Mouse (Mus musculus): Measurements from ENCODE around the gene Cdkn2d. TPM values are rescaled to one million over a fixed set of nuclear protein-coding genes. Genes with fewer than 3 reads are reported as not detected.
"Not testable (repeated sequence)": the region's sequence is repeated elsewhere in the genome, so short reads cannot be mapped to it uniquely, and the experiment has no call there.

Cdkn2d gene
- polyA plus RNA-seq, 1 experiment from 2014 or later, result 96.4 TPM

- H3K9me3 ChIP-seq (replicated peaks), result no peaks in the 10 kb centered on the region
- H3K27ac ChIP-seq, result no peak overlapping the region
- H3K36me3 ChIP-seq, result no peaks in the 10 kb centered on the region
- no peak overlapping the region for H3K4me3 ChIP-seq
- no peak overlapping the region for H3K4me2 ChIP-seq
- peaks cover 12% of the 10 kb centered on the region for H3K27me3 ChIP-seq
- H3K9ac ChIP-seq, result no peak overlapping the region
- H3K4me1 ChIP-seq (replicated peaks), result peaks cover 17% of the 10 kb centered on the region
- 72% methylated on average over 7 of the region's 7 CpGs for WGBS
- ATAC-seq (replicated peaks; ENCODE audit: insufficient number of reproducible peaks, insufficient read depth, low FRiP score, low read depth), result no peak
Measured at GRCm38 (mm10) chr9:21316696-21317095, 25.5 kb upstream of the Cdkn2d start.

DNA sequence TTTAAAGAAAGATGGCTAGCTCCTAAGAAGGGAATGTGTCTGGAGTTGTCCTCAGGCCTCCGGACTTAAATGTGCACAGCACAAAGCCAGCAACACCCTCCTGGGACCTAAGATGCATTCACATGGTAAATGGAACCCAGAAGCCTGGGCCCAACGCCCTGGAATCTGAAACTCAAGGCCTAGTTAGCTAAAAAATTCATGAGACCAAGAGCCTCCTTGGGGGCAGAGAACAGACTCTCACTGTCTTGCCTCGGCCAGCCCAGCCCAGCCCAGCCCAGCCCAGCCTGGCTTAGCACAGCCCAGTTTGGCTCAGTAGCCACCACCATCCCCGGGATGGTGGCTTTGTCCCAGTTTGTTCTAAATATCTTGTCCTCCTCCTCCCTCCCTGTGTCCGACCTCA, 24.2 kb upstream of the Cdkn2d start:
- no peak overlapping the region for H3K27ac ChIP-seq
- H3K4me2 ChIP-seq, result no peak overlapping the region
- no peak overlapping the region for H3K9ac ChIP-seq
- peaks cover 10% of the 10 kb centered on the region for H3K4me1 ChIP-seq (replicated peaks)
- WGBS, result 53% methylated on average over 5 of the region's 5 CpGs
- no peaks in the 10 kb centered on the region for H3K9me3 ChIP-seq (replicated peaks)
- no peak overlapping the region for H3K4me3 ChIP-seq
- no peaks in the 10 kb centered on the region for H3K36me3 ChIP-seq
- no peak for ATAC-seq (replicated peaks; ENCODE audit: insufficient number of reproducible peaks, insufficient read depth, low FRiP score, low read depth)
- H3K27me3 ChIP-seq, result peaks cover 17% of the 10 kb centered on the region

GRCm38 (mm10) chr9:21314367-21315140, 23.3 kb upstream of the Cdkn2d start:
- H3K27ac ChIP-seq, result no peak overlapping the region
- H3K9ac ChIP-seq, result no peak overlapping the region
- no peaks in the 10 kb centered on the region for H3K36me3 ChIP-seq
- WGBS, result 81% methylated on average over 9 of the region's 9 CpGs
- H3K4me1 ChIP-seq (replicated peaks), result peaks cover 6% of the 10 kb centered on the region
- H3K4me3 ChIP-seq, result no peak overlapping the region
- H3K9me3 ChIP-seq (replicated peaks), result no peaks in the 10 kb centered on the region
- no peak for ATAC-seq (replicated peaks; ENCODE audit: insufficient number of reproducible peaks, insufficient read depth, low FRiP score, low read depth)
- H3K27me3 ChIP-seq, result peaks cover 17% of the 10 kb centered on the region
- no peak overlapping the region for H3K4me2 ChIP-seq

DNA sequence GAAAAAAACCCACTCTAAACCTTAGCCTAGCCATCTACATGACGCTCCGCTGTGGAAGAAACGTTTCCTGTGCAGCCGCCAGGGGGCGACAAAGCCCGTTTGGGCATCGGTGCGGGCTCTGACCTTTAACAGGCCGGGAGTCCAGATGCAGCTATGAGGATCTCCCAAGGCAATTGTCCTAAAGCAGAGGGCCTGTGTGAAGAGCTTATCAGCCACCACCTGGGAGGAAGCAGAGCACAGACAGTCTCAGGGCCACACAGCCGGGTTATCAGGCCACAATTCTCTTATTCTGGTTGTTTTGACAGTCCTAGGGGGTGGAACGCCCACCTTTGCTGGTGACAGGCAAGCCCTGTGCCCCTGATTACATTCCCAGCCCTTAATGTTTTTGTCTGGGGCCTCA, 22.2 kb upstream of the Cdkn2d start:
- no peak overlapping the region for H3K4me2 ChIP-seq
- no peaks in the 10 kb centered on the region for H3K36me3 ChIP-seq
- H3K9me3 ChIP-seq (replicated peaks), result no peaks in the 10 kb centered on the region
- peaks cover 17% of the 10 kb centered on the region for H3K27me3 ChIP-seq
- H3K9ac ChIP-seq, result no peak overlapping the region
- H3K4me1 ChIP-seq (replicated peaks), result peaks cover 6% of the 10 kb centered on the region
- peak; percentile 81 for ATAC-seq (replicated peaks; ENCODE audit: insufficient number of reproducible peaks, insufficient read depth, low FRiP score, low read depth)
- WGBS, result 8% methylated on average over 11 of the region's 11 CpGs
- no peak overlapping the region for H3K4me3 ChIP-seq
- H3K27ac ChIP-seq, result no peak overlapping the region

GRCm38 (mm10) chr9:21312134-21312533, 20.9 kb upstream of the Cdkn2d start, which contains the start of gene Ap1m2:
Ap1m2 (minus strand) TSS chr9:21312337.
- Histone ChIP-seq H3K9ac (no peak within 1 kb of the TSS), H3K4me3 (peak within 1 kb of the TSS; percentile 35), H3K27ac (no peak within 1 kb of the TSS), H3K4me1 (replicated peaks) (peaks cover 6% of the 10 kb centered on the region), H3K9me3 (replicated peaks) (no peaks in the 10 kb centered on the region), H3K27me3 (peaks cover 17% of the 10 kb centered on the region), H3K36me3 (no peaks in the 10 kb centered on the region), H3K4me2 (peak within 1 kb of the TSS; percentile 29; the same call in 1 of the 2 replicates)
- ATAC-seq (replicated peaks; ENCODE audit: insufficient number of reproducible peaks, insufficient read depth, low FRiP score, low read depth), result no peak
- WGBS, result 13% methylated on average over 35 of the region's 35 CpGs

GRCm38 (mm10) chr9:21311695-21312094, 20.5 kb upstream of the Cdkn2d start:
- no peaks in the 10 kb centered on the region for H3K9me3 ChIP-seq (replicated peaks)
- ATAC-seq (replicated peaks; ENCODE audit: insufficient number of reproducible peaks, insufficient read depth, low FRiP score, low read depth), result no peak
- peaks cover 6% of the 10 kb centered on the region for H3K4me1 ChIP-seq (replicated peaks)
- H3K9ac ChIP-seq, result no peak overlapping the region
- 33% methylated on average over 7 of the region's 7 CpGs for WGBS
- H3K4me2 ChIP-seq, result peak overlapping the region; percentile 29; the same call in 1 of the 2 replicates
- peaks cover 17% of the 10 kb centered on the region for H3K27me3 ChIP-seq
- no peaks in the 10 kb centered on the region for H3K36me3 ChIP-seq
- peak overlapping the region; percentile 35 for H3K4me3 ChIP-seq
- no peak overlapping the region for H3K27ac ChIP-seq

GRCm38 (mm10) chr9:21309150-21309741, 18.0 kb upstream of the Cdkn2d start:
- no peak overlapping the region for H3K4me2 ChIP-seq
- H3K27ac ChIP-seq, result no peak overlapping the region
- H3K27me3 ChIP-seq, result peaks cover 17% of the 10 kb centered on the region
- no peaks in the 10 kb centered on the region for H3K36me3 ChIP-seq
- H3K9me3 ChIP-seq (replicated peaks), result no peaks in the 10 kb centered on the region
- H3K4me3 ChIP-seq, result no peak overlapping the region
- no peak for ATAC-seq (replicated peaks; ENCODE audit: insufficient number of reproducible peaks, insufficient read depth, low FRiP score, low read depth)
- WGBS, result 58% methylated on average over 15 of the region's 15 CpGs
- no peak overlapping the region for H3K9ac ChIP-seq
- H3K4me1 ChIP-seq (replicated peaks), result peaks cover 6% of the 10 kb centered on the region

- Histone ChIP-seq H3K4me3 (no peak overlapping the region), H3K4me2 (no peak overlapping the region), H3K4me1 (replicated peaks) (no peaks in the 10 kb centered on the region), H3K36me3 (no peaks in the 10 kb centered on the region), H3K9me3 (replicated peaks) (no peaks in the 10 kb centered on the region), H3K9ac (no peak overlapping the region), H3K27ac (no peak overlapping the region), H3K27me3 (no peaks in the 10 kb centered on the region)
- WGBS, result 62% methylated on average over 7 of the region's 7 CpGs
- ATAC-seq (replicated peaks; ENCODE audit: insufficient number of reproducible peaks, insufficient read depth, low FRiP score, low read depth), result no peak
Measured at GRCm38 (mm10) chr9:21305065-21305464, 13.9 kb upstream of the Cdkn2d start.

- Histone ChIP-seq H3K27ac (no peak overlapping the region), H3K36me3 (no peaks in the 10 kb centered on the region), H3K9me3 (replicated peaks) (no peaks in the 10 kb centered on the region), H3K9ac (no peak overlapping the region), H3K4me2 (no peak overlapping the region), H3K4me1 (replicated peaks) (no peaks in the 10 kb centered on the region), H3K27me3 (no peaks in the 10 kb centered on the region), H3K4me3 (no peak overlapping the region)
- 80% methylated on average over 10 of the region's 10 CpGs for WGBS
- ATAC-seq (replicated peaks; ENCODE audit: insufficient number of reproducible peaks, insufficient read depth, low FRiP score, low read depth), result no peak
Measured at GRCm38 (mm10) chr9:21299014-21299413, 7.8 kb upstream of the Cdkn2d start.

GRCm38 (mm10) chr9:21292271-21292670, 1.1 kb upstream of the Cdkn2d start:
- ATAC-seq (replicated peaks; ENCODE audit: insufficient number of reproducible peaks, insufficient read depth, low FRiP score, low read depth), result no peak
- H3K9me3 ChIP-seq (replicated peaks), result no peaks in the 10 kb centered on the region
- H3K9ac ChIP-seq, result no peak overlapping the region
- H3K36me3 ChIP-seq, result no peaks in the 10 kb centered on the region
- H3K27me3 ChIP-seq, result no peaks in the 10 kb centered on the region
- WGBS, result 93% methylated on average over 3 of the region's 3 CpGs
- H3K27ac ChIP-seq, result no peak overlapping the region
- peaks cover 24% of the 10 kb centered on the region for H3K4me1 ChIP-seq (replicated peaks)
- no peak overlapping the region for H3K4me2 ChIP-seq
- no peak overlapping the region for H3K4me3 ChIP-seq

DNA sequence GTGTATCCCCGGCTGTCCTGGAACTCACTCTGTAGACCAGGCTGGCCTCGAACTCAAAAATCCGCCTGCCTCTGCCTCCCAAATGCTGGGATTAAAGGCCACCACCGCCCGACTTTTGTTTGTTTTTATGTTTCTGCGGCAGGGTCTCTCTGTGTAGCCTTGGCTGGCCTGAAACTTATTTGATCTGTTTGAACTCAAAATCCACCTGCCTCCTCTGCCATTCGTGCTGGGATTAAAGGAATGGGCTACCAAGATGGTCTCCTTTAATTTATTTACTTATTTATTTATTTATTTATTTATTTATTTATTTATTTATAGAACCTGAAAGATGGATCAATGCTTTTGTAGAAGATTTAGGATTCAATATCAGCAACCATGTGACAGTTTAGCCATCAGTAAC, 661 bp upstream of the Cdkn2d start:
- H3K4me2 ChIP-seq, result peak overlapping the region; percentile 71
- H3K27ac ChIP-seq, result peak overlapping the region; percentile 82
- not testable (repeated sequence) for H3K36me3 ChIP-seq; H3K9me3 ChIP-seq (replicated peaks); H3K27me3 ChIP-seq; ATAC-seq (replicated peaks; ENCODE audit: insufficient number of reproducible peaks, insufficient read depth, low FRiP score, low read depth)
- peak overlapping the region; percentile 78 for H3K4me3 ChIP-seq
- 19% methylated on average over 7 of the region's 7 CpGs for WGBS
- H3K9ac ChIP-seq, result peak overlapping the region; percentile 44; the same call in 1 of the 2 replicates
- H3K4me1 ChIP-seq (replicated peaks), result peaks cover 28% of the 10 kb centered on the region

- Histone ChIP-seq H3K4me3 (peak overlapping the region; percentile 78), H3K27me3 (no peaks in the 10 kb centered on the region), H3K9me3 (replicated peaks) (no peaks in the 10 kb centered on the region), H3K4me2 (peak overlapping the region; percentile 74), H3K27ac (peak overlapping the region; percentile 92), H3K36me3 (no peaks in the 10 kb centered on the region), H3K4me1 (replicated peaks) (peaks cover 35% of the 10 kb centered on the region), H3K9ac (peak overlapping the region; percentile 93)
- WGBS, result under 1% methylated on average over 20 of the region's 20 CpGs
- no peak for ATAC-seq (replicated peaks; ENCODE audit: insufficient number of reproducible peaks, insufficient read depth, low FRiP score, low read depth)
Measured at GRCm38 (mm10) chr9:21290589-21290988, 618 bp downstream of the Cdkn2d start.

All from heart, embryonic 15.5 days (tissue).